Mouse (Mus musculus) forelimb bud, embryonic 11.5 days (tissue): ENCODE measurements at regions not wholly inside any gene's neighbourhood (a gene's known extent, or its start where the extent isn't known, plus 50 kb on each side); places are given as distances from the start of the nearest gene placed in this dataset.
"Not testable (repeated sequence)": the region's sequence is repeated elsewhere in the genome, so short reads cannot be mapped to it uniquely, and the experiment has no call there.

Experiments
- DNase-seq: peaks from one replicate; pipeline ENCODE4 v3.0.0-alpha.2; 2012; ENCODE audit warnings: low read depth, low spot score

DNA sequence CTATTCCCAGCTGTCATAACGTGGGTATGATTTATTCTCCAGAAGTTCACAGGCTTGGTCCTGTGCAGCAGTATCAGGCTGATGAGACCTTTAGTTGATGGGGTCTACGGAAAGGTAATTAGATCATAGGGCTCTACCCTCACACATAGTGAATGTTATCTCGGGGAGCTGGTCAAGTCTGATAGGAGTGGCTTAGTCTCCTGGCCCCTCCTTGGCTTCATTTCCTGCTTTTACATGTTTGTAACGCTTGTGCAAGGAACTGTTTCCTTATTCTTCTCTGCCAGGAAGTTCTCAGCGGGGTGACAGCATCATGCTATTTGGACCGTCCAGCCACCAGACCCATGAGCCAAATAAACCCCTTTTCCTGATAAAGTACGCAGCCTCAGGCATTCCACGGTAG lies 109.6 kb upstream of the Klf3 start:
- no peak for DNase-seq

GRCm38 (mm10) chr5:64694606-64695005 lies 108.6 kb upstream of the Klf3 start:
- DNase-seq = no peak

DNA sequence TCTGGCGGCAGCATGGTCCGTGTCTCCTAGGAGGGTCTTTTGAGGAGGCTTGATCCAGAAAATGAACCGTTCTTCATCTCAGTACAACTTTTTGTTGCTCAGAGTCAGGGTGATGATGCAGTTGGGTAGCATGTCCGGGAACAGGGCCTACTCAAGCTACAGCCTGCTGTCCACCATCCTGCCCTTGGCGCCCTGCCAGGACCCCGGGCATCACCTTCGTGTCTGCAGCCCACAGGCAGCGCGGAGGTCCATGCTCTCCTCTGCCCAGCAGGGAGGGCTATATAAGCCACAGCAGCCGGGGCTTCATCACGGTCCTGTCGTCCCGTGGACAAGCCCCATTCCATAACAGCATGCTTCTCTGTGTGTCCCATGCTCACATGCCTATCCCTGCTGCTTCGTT lies 107.1 kb upstream of the Klf3 start:
- no peak for DNase-seq

DNA sequence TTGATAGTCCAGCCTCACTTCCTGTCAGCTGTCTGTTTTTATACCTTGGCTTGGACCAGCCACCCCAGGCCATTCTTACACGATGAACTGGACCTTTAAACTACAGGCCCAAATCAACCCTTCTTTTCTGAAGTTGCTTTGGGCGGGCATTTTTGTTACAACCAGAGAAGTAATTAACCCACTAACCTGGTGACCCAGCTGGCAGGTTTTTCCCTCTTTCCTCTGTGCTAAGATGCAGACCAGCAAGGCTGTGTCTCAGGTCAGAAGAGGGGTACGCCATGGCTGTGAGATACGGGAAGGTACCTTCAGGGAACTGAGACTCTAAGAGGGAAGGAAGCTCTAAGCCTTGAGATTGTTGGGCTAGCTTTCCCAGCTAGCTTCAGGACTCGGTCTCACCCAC lies 105.7 kb upstream of the Klf3 start:
- no peak for DNase-seq

GRCm38 (mm10) chr5:64698458-64699116 lies 104.6 kb upstream of the Klf3 start:
- DNase-seq = no peak

- DNase-seq = no peak
These were observed 103.2 kb upstream of the Klf3 start for GRCm38 (mm10) chr5:64700030-64700429.

DNA sequence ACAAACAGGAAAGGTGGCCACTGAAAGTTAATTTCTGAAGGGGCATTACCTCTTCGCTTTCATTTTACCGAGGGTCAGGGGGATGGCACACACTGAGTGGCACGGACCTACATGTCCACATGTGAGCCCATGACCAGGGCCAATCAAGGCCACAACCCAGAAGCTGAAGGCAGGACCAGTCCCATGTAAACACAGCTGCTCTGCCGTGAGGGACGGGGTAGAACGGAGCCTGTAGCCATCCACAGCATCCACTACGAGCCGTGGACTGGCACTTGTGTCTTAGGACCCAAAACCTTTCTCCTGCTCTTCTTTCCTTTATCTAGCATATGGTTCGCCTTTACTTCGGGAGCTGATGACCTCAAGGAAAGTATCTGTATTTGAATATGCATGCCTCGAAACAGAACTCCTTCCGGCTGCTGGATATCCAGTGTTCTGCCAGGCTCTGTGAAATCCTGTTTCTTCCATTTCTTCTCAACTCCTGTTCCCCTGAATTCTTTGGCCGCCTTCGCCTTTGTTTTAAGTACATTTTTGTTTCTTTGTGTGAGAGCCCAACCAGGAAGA lies 101.9 kb upstream of the Klf3 start:
- no peak for DNase-seq

GRCm38 (mm10) chr5:64701780-64702231 lies 101.4 kb upstream of the Klf3 start:
- DNase-seq = no peak

- not testable (repeated sequence) for DNase-seq
These were observed 100.8 kb upstream of the Klf3 start for GRCm38 (mm10) chr5:64702404-64702803.

- no peak for DNase-seq
These were observed 99.9 kb upstream of the Klf3 start for GRCm38 (mm10) chr5:64703091-64703872.

- DNase-seq = no peak
These were observed 99.0 kb upstream of the Klf3 start for GRCm38 (mm10) chr5:64704144-64704543.

GRCm38 (mm10) chr5:64706586-64706985 lies 96.6 kb upstream of the Klf3 start:
- DNase-seq = no peak

DNA sequence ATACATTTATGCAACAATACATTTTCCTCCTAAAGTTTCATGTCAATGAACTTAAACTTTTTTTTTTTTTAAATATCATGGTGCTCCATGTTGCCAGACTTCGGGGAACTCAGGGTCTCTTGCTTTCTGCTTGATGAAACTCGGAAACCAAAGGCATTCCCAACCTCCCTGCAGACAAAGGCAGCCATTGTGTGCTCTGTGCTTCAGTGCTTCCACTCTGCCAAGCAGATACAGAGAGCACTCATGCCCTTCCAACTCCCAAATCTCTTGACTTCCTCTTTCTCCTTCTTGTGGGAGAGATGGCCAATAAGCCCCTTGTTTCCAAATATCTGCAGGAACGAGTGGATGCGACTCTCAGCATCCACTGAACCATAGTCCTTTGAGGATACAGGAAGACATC lies 94.0 kb upstream of the Klf3 start:
- no peak for DNase-seq

- DNase-seq = no peak
These were observed 93.0 kb upstream of the Klf3 start for GRCm38 (mm10) chr5:64710236-64710635.

GRCm38 (mm10) chr5:64710968-64711367 lies 92.2 kb upstream of the Klf3 start:
- DNase-seq = no peak

DNA sequence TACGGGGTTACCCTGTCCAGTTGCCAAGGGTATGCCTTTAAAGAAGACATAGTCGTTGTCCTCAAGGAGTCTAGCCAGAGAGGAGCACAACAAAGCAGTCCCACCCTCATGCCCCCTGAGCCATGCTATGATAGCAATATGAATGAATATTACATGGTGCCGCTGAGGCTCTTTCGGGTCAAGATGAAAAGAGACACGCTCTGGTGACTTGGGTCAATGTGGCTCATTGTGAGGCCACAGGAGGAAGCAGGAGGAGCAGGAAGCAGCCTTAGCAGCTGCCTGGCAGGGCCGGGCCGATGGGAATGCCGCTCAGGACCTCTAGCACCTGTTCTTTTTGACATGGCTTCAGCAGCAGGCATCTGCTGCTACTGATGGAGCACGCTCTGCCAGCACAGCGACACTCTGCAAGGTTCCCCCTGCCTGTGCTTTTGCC lies 89.0 kb upstream of the Klf3 start:
- DNase-seq = no peak

GRCm38 (mm10) chr5:64714710-64715109 lies 88.5 kb upstream of the Klf3 start:
- no peak for DNase-seq

DNA sequence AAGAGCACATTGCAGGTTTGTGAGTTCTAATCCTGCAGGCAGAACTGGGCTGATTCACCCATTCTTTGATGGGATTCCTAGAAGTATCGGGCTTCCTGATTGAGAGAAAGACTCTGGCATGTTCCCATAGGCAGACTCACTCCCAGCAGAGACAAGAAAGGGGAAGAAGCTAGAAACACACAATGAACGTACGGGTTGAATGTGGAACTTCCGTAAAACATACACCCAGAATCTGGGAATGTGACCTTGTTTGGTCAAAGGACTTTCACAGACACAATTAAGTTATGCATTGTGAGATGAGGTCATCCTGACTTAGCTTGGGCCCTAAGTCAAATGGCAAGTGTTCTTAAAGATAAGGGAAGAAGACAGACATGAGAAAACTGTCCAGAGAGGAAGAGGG lies 86.6 kb upstream of the Klf3 start:
- no peak for DNase-seq

GRCm38 (mm10) chr5:64722211-64722610 lies 81.0 kb upstream of the Klf3 start:
- DNase-seq = no peak

- DNase-seq = no peak
These were observed 75.3 kb upstream of the Klf3 start for GRCm38 (mm10) chr5:64727847-64728246.

DNA sequence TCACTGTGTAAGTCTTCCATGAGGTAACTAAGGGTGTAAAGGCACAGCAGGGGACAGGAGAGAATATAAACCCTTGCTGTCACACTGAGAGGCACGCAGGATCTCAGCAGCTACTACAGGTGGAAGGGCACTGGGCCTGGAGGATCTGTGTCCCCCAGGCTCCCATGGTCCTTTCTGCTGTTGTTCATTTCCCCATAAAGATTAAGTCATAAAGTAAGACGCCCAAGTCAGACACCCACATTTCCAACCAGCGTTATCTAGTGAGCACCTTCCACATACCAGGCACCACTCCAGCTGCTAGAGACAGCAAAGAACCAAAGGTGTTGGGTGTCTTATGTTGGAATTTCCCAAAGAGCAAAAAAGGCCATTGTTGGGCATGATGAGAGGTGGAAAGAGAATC lies 70.8 kb upstream of the Klf3 start:
- no peak for DNase-seq

GRCm38 (mm10) chr5:64736985-64737384 lies 66.2 kb upstream of the Klf3 start:
- DNase-seq = no peak
